Mouse (Mus musculus) liver, adult 2 months (tissue): ENCODE measurements at regions not wholly inside any gene's neighbourhood (a gene's known extent, or its start where the extent isn't known, plus 50 kb on each side); places are given as distances from the start of the nearest gene placed in this dataset.

Experiments
- CTCF ChIP-seq: fragments of 200-500 bp; IDR thresholded peaks from 2 replicates; pipeline ENCODE4 v1.5.1; 2011; ENCODE audit warnings: low read depth, low read length, control low read depth
- POLR2A ChIP-seq: fragments of 200-500 bp; IDR thresholded peaks from 2 replicates; pipeline ENCODE4 v1.6.1; 2011; ENCODE audit warnings: low read length, control low read depth; ENCODE audit not compliant: insufficient read depth; ENCODE audit errors: extremely low read depth

DNA sequence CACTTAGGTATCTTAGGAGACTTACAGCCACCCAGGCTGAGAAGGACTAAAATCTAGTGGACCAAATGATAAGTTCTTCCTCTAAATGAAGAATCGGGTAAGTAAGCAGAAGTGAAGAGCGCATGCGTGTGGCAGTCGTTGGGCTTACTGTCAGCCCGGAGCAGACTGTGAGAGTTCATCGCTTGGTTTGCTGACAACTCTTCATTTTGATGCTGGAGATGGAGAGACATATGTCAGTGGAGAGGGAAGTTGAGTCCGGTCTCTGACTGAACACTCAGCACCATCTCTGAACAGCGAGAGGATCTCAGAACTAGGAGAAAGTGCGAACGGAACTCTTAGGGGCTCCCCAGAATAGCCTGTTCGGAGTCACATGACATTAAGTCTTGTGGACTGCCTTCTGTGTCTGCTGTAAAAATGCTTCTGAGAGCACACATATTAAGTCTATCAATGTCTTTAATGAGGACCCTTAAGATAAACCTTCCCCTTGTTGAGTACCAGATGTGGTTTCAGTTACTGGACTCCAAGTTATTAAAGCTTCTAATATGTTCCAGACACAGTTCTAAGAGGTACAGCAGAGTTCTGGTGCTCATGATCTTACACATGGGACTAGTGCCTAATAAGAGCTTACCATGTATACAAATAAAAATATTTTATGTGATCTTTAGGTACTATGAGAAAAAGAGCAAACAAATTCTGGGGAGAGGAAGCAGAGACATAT, 108.7 kb upstream of the Teddm2 start:
- TF ChIP-seq CTCF (no peak), POLR2A (no peak)
